Mouse (Mus musculus): ENCODE measurements around the gene Tmem63c. TPM values are rescaled to one million over a fixed set of nuclear protein-coding genes. Genes with fewer than 3 reads are reported as not detected.

Tmem63c gene
- polyA plus RNA-seq, 1 experiment from 2014 or later = 1.5 TPM

DNA sequence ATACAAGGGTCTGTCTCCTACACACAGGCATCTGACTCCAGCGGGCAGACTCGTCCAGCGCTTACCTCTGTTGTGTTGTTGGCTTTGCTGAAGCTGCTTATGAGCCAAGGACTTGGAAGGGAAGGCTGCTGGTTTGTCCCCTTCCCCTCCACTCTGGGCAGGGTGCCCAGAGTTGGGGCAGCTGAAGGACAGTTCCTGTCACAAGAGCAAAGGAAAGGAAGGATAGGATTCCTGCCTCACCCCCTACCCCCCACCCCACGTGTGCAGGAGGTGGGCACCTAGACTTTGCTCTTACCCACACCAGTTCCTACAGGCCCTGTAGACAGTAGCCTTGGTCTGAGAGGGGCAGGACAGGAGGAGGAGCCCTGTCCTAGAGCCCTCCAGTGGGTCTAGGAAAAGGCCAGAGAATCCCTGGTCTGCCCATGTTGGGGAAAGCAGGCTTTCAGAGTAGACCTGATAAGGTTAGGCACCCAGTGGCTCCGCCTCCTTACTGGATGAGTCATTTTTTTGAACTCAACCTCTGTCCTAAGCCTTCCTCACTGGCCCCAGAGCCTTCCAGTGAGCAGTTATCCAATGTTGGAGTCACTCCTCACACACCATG lies 10.1 kb downstream of the Tmem63c start:
- Histone ChIP-seq H3K27me3 (peaks cover 21% of the 10 kb centered on the region), H3K9me3 (no peaks in the 10 kb centered on the region), H3K9ac (replicated peaks) (no peak overlapping the region), H3K4me3 (no peak overlapping the region), H3K4me2 (replicated peaks) (no peak overlapping the region), H3K27ac (replicated peaks) (no peak overlapping the region), H3K36me3 (no peaks in the 10 kb centered on the region), H3K4me1 (peaks cover 6% of the 10 kb centered on the region)
- WGBS = 88% methylated on average over 5 of the region's 5 CpGs
- no peak for ATAC-seq (ENCODE audit: low FRiP score, low read depth)

DNA sequence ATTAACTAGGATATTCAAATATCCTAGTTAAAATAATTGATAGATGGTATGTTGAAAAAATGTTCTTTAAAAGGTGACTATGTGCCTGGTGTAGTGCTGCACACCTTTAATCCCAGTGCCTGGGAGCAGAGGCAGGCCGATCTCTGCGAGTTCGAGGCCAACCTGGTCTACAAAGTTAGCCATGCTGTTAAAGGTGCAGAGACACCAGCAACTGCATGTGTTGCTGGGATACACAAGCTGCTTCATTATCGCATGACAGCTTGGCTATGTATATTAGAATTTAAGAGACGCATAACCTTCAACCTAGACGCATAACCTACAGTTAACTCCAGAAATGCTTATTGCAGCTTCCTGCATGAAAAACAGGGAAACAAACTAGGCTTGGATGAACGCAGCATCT lies 15.5 kb downstream of the Tmem63c start:
- H3K4me1 ChIP-seq = no peaks in the 10 kb centered on the region
- WGBS = 92% methylated on average over 7 of the region's 7 CpGs
- H3K9ac ChIP-seq (replicated peaks) = no peak overlapping the region
- H3K9me3 ChIP-seq = no peaks in the 10 kb centered on the region
- H3K27ac ChIP-seq (replicated peaks) = no peak overlapping the region
- no peak overlapping the region for H3K4me3 ChIP-seq
- peaks cover 3% of the 10 kb centered on the region; the same call in 1 of the 2 replicates for H3K27me3 ChIP-seq
- no peak overlapping the region for H3K4me2 ChIP-seq (replicated peaks)
- no peak for ATAC-seq (ENCODE audit: low FRiP score, low read depth)
- H3K36me3 ChIP-seq = no peaks in the 10 kb centered on the region

DNA sequence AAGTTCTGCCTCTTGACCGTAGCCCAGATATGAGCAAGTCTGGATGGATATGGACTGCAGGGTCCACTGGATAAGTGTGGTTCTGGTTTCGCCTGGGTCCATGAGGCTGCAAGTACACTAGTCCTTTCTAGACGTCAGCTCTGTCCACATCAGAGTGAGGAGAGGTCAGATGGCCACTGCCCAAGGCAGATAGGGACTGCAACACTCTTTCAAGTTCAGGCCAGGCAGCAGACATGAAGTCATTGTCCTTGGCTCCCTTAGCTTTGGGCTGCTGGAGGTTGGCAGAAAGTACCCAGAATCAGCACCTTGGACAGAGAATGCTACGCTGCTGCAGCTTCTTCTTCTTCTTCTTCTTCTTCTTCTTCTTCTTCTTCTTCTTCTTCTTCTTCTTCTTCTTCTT lies 19.0 kb downstream of the Tmem63c start:
- H3K4me2 ChIP-seq (replicated peaks) = no peak overlapping the region
- H3K27me3 ChIP-seq = peaks cover 3% of the 10 kb centered on the region; the same call in 1 of the 2 replicates
- no peaks in the 10 kb centered on the region for H3K36me3 ChIP-seq
- H3K9me3 ChIP-seq = no peaks in the 10 kb centered on the region
- 72% methylated on average over 4 of the region's 4 CpGs for WGBS
- no peak overlapping the region for H3K27ac ChIP-seq (replicated peaks)
- H3K4me3 ChIP-seq = no peak overlapping the region
- no peak for ATAC-seq (ENCODE audit: low FRiP score, low read depth)
- H3K4me1 ChIP-seq = peaks cover 12% of the 10 kb centered on the region
- H3K9ac ChIP-seq (replicated peaks) = no peak overlapping the region

DNA sequence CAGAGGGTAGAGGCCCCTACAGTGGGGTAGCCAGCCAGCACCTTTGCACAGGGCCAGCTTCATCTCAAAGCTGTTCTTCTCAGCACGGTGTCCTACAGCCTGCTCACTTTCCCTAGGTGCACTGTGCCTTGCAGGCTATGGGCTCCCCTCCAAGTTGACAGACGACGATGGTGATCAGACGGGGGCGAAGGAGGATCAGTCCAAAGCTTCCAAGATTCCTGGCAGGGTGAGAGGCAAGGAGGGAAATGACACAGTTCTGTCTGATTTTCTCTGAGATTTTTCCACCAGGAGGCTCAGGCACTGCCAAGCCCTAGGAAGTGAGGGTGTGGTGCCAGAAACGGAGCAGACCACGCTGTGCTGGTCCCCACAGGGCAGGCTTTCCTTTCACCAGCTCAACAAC lies 19.7 kb downstream of the Tmem63c start:
- Histone ChIP-seq H3K27ac (replicated peaks) (no peak overlapping the region), H3K4me3 (no peak overlapping the region), H3K4me2 (replicated peaks) (no peak overlapping the region), H3K4me1 (peaks cover 14% of the 10 kb centered on the region), H3K36me3 (no peaks in the 10 kb centered on the region), H3K9me3 (no peaks in the 10 kb centered on the region), H3K27me3 (peaks cover 3% of the 10 kb centered on the region; the same call in 1 of the 2 replicates), H3K9ac (replicated peaks) (no peak overlapping the region)
- WGBS = 81% methylated on average over 7 of the region's 7 CpGs
- ATAC-seq (ENCODE audit: low FRiP score, low read depth) = no peak

DNA sequence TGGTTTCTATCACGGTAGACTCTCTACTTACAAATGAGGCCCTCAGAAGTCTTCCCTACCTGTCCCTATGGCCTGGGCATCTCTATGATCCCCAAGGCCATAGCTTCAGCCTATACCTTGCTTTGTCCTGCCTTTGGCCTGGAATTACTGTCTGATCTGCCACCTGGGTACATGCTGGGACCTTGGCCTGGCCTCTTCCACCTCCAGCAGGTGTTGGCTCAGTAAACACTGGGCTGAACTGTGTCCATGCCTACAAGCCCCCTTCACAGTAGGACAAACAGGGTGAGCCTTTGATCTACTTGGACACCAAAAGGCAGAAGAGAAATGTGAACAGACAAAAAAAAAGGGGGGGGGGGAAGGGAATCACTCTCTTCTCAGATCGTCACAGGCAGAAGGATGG lies 21.3 kb downstream of the Tmem63c start:
- H3K4me2 ChIP-seq (replicated peaks) = no peak overlapping the region
- 92% methylated on average over 2 of the region's 2 CpGs for WGBS
- no peak overlapping the region for H3K27ac ChIP-seq (replicated peaks)
- H3K4me3 ChIP-seq = no peak overlapping the region
- no peak for ATAC-seq (ENCODE audit: low FRiP score, low read depth)
- H3K9ac ChIP-seq (replicated peaks) = no peak overlapping the region
- no peaks in the 10 kb centered on the region for H3K9me3 ChIP-seq
- no peaks in the 10 kb centered on the region for H3K36me3 ChIP-seq
- H3K27me3 ChIP-seq = 0 out of 2 replicates have a peak, but pooled peaks cover 3% of the 10 kb centered on the region
- H3K4me1 ChIP-seq = peaks cover 14% of the 10 kb centered on the region

DNA sequence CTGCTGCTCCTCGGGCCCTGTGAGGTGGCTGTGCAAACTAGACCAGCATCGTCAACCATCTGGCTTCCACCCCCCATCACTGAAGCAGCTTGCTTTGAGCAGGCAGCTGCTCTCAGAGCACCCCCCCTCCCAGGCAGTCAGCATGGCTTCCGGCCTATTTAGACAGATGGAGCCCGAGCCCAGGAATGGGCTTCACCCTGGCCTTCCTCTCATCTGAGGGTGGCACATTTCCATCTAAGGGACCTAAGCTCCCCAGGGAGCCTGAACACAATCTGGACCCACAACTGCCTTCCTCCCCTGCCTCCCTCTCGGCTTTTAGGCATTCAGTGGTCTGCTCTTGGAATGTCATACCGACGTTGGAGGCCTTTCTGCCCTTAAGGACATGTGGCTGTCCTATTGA lies 22.1 kb downstream of the Tmem63c start:
- WGBS = 69% methylated on average over 7 of the region's 7 CpGs
- Histone ChIP-seq H3K9ac (replicated peaks) (no peak overlapping the region), H3K9me3 (no peaks in the 10 kb centered on the region), H3K27me3 (0 out of 2 replicates have a peak, but pooled peaks cover 3% of the 10 kb centered on the region), H3K4me1 (peaks cover 14% of the 10 kb centered on the region), H3K36me3 (no peaks in the 10 kb centered on the region), H3K27ac (replicated peaks) (no peak overlapping the region), H3K4me3 (no peak overlapping the region), H3K4me2 (replicated peaks) (no peak overlapping the region)
- ATAC-seq (ENCODE audit: low FRiP score, low read depth) = no peak

DNA sequence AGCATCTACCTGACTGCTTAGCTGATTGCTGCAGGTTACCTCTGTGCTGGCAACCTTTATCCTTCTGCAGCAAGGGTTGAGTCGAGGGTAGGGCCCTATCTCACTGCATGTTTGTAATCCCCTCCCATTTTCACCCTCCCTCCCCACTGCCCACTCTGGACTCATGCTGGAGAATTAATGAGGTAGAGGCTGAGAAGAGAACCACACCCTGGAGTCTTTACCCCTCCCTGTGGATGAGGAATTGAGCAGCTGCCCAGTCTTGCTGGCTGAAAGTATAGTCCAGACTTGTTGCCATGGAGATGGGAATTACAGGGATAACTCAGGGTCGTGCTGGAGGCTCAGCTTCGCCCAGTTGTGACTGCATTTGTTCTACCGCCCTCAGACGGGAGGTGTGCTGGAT lies 23.6 kb downstream of the Tmem63c start:
- Histone ChIP-seq H3K4me1 (peaks cover 14% of the 10 kb centered on the region), H3K27ac (replicated peaks) (0 out of 2 replicates have a peak overlapping the region, but pooled peaks have one; percentile 12), H3K4me2 (replicated peaks) (no peak overlapping the region), H3K4me3 (no peak overlapping the region), H3K9me3 (no peaks in the 10 kb centered on the region), H3K9ac (replicated peaks) (no peak overlapping the region), H3K36me3 (no peaks in the 10 kb centered on the region), H3K27me3 (no peaks in the 10 kb centered on the region; the same call in 1 of the 2 replicates)
- WGBS = 7% methylated on average over 5 of the region's 5 CpGs
- ATAC-seq (ENCODE audit: low FRiP score, low read depth) = peak; percentile 81

DNA sequence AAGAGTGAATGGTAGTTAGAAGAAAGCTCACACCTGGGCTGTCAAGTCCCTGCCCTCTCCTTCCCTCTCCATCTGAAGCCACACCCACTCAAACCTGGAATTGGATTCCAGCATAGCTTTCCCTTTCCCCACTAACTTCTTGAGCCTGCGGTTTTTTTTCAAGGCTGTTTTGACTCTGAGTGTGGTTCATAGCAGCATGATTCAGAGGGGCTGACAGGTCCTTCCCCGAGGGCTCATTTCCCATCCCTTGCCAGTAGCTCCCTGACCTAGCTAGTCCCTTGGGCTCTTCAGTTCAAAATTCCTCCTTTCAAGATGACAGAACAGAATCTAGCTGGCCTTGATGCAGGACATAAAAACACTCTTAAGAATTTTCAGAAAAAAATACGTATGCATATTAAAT lies 26.4 kb downstream of the Tmem63c start:
- H3K4me1 ChIP-seq = peaks cover 14% of the 10 kb centered on the region
- H3K4me2 ChIP-seq (replicated peaks) = no peak overlapping the region
- no peak overlapping the region for H3K27ac ChIP-seq (replicated peaks)
- no peaks in the 10 kb centered on the region for H3K9me3 ChIP-seq
- no peak overlapping the region for H3K9ac ChIP-seq (replicated peaks)
- H3K4me3 ChIP-seq = no peak overlapping the region
- no peaks in the 10 kb centered on the region for H3K36me3 ChIP-seq
- 60% methylated on average over 3 of the region's 3 CpGs for WGBS
- ATAC-seq (ENCODE audit: low FRiP score, low read depth) = no peak
- no peaks in the 10 kb centered on the region; the same call in 1 of the 2 replicates for H3K27me3 ChIP-seq

DNA sequence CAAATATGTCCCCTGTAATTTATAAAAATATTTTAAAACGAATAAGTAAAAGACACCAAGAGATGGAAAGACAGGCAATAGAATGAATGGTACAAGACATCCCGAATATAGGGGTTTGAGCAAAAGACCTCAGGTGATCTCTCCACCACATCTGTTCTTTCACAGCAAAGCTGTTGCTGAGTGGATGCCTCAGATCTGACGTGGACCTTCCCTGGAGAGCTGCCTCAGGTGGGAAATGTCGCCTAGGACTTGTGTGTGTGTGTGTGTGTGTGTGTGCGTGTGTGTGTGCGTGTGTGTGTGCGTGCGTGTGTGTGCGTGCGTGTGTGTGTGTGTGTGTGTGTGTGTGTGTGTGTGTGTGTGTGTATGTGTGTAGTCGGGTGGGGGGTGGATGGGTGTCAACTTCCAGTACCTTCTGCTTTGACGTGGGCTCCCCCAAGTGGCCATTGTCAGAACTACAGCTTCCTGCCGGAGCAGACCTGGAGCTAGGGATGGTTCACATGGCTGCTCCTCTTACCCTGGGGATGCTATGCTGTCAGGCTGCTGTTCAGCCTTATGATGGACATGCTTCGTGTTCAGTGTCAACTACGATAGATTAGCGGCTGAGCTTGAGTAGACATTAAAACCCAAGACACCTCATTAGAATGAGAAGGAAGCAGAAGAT lies 31.7 kb downstream of the Tmem63c start:
- no peaks in the 10 kb centered on the region for H3K36me3 ChIP-seq
- 28% methylated on average over 15 of the region's 16 CpGs for WGBS

DNA sequence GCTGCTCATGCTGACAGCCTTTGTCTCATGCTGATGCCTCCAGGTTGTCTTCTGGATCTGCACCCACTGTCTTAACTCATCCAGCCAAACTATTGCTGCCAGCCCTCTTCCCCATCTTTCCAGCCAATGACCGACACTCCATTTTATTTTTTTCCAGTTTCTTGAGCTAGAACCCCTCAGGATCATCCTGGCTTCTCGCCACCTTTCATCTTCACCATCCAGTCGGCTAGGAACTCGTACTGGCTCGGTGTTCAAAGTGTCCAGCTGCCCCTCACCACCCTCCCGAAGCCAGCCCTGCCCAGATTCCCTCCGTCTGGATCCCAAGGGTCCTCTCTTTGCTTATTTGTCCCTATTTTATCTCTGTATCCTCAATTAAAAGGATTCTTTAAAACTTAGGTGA lies 33.7 kb downstream of the Tmem63c start:
- H3K27me3 ChIP-seq = peaks cover 17% of the 10 kb centered on the region
- no peak overlapping the region for H3K4me2 ChIP-seq (replicated peaks)
- ATAC-seq (ENCODE audit: low FRiP score, low read depth) = no peak
- no peaks in the 10 kb centered on the region for H3K9me3 ChIP-seq
- no peak overlapping the region for H3K9ac ChIP-seq (replicated peaks)
- H3K4me3 ChIP-seq = no peak overlapping the region
- no peaks in the 10 kb centered on the region for H3K36me3 ChIP-seq
- WGBS = 83% methylated on average over 7 of the region's 7 CpGs
- no peaks in the 10 kb centered on the region for H3K4me1 ChIP-seq
- H3K27ac ChIP-seq (replicated peaks) = no peak overlapping the region

More for the DNA sequence above, 31.7 kb downstream of the Tmem63c start:
- Histone ChIP-seq H3K9ac (replicated peaks) (no peak overlapping the region), H3K4me2 (replicated peaks) (no peak overlapping the region), H3K27me3 (peaks cover 17% of the 10 kb centered on the region), H3K4me1 (no peaks in the 10 kb centered on the region), H3K9me3 (no peaks in the 10 kb centered on the region), H3K4me3 (no peak overlapping the region), H3K27ac (replicated peaks) (no peak overlapping the region)
- ATAC-seq (ENCODE audit: low FRiP score, low read depth) = peak; percentile 41; the same call in 1 of the 2 replicates

DNA sequence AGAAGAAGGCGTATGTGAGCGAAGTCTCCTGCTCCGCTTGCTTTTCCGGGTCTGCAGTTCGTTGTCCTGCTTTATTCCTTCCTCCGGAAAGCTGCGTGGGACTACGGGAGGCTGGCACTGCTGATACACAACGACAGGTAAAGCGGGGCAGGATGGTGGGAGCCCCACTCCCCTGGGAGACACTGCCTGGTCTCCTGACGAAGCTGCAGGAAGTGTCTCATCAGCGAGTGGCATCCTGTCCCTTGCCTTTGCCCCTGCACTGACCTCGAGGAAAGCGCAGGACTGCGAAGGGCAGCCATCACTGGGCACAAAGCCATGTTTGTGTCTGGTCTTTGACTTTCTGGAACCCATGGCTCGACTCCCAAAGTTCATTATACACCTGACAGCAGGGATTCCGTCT lies 35.9 kb downstream of the Tmem63c start:
- whole genome bisulfite sequencing = 78% methylated on average over 17 of the region's 17 CpGs
- Histone ChIP-seq H3K4me1 (no peaks in the 10 kb centered on the region), H3K27ac (replicated peaks) (no peak overlapping the region), H3K9me3 (no peaks in the 10 kb centered on the region), H3K4me3 (no peak overlapping the region), H3K36me3 (no peaks in the 10 kb centered on the region), H3K4me2 (replicated peaks) (no peak overlapping the region), H3K27me3 (peaks cover 17% of the 10 kb centered on the region), H3K9ac (replicated peaks) (no peak overlapping the region)
- ATAC-seq (ENCODE audit: low FRiP score, low read depth) = no peak

DNA sequence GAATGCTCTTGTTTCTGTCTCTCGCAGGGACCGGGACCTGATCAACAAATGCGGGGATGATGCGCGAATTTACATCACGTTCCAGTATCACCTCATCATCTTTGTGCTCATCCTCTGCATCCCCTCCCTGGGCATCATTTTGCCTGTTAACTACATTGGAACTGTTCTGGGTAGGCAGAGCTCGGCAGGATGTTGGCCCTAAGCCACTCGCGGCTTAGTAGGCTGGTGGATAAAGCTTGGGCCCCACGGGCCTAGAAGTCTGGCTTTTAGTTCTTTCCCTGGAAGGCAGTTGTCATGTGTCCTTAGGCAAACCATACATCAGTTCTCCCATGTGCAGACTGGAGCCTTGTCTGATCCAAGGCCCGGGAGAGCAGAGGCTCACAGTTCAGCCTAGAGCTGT lies 44.3 kb downstream of the Tmem63c start:
- H3K9ac ChIP-seq (replicated peaks) = no peak overlapping the region
- H3K27me3 ChIP-seq = no peaks in the 10 kb centered on the region; the same call in 1 of the 2 replicates
- no peak for ATAC-seq (ENCODE audit: low FRiP score, low read depth)
- no peaks in the 10 kb centered on the region for H3K9me3 ChIP-seq
- no peak overlapping the region for H3K4me3 ChIP-seq
- H3K4me1 ChIP-seq = no peaks in the 10 kb centered on the region
- no peak overlapping the region for H3K4me2 ChIP-seq (replicated peaks)
- no peak overlapping the region for H3K27ac ChIP-seq (replicated peaks)
- no peaks in the 10 kb centered on the region for H3K36me3 ChIP-seq
- WGBS = 90% methylated on average over 11 of the region's 11 CpGs
